ENCODE assay signal across 7 mouse cellular contexts in the genomic region with DNA sequence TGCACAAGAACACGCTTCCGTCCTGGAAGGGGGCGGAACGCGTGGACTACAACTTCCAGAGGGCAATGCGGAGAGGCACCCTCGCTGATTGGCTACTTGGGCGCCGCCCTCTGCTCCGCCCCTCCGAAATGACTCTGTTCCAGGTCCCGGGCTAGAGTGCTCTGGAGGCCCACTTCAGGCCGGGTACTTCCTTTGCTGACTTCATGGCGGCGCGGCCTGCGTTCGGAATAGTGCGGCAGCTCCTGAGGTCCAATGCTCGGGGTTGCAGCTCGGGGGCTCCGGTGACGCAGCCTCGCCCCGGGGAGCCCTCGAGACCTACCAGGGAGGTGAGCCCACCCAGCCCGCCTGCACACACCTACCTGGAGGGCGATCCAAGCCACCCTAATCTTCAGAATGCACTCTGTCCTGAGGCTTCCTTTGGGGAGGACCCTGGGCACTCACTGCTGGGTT. TPM values are rescaled to one million over a fixed set of nuclear protein-coding genes. Genes with fewer than 3 reads are reported as not detected.
DNase-seq lines count a peak whose midpoint lies in the region; ATAC-seq lines count a peak whose summit lies in the region.

Gene Mocs1, plus strand, starts transcription at position 124 of the 450 bp plus-strand sequence.

- no peaks in the 10 kb centered on the region for H3K9me3 ChIP-seq in intestine, embryonic 16.5 days (ENCODE audit: control insufficient read depth, low read length)
- no peaks in the 10 kb centered on the region for H3K9me3 ChIP-seq in midbrain, embryonic 11.5 days (ENCODE audit: control insufficient read depth, low read length)

- ATAC-seq in intestine, embryonic 16.5 days = peak; percentile 96
- ATAC-seq in midbrain, embryonic 11.5 days (ENCODE audit: low FRiP score) = peak; percentile 99

- H3K27me3 ChIP-seq in intestine, embryonic 16.5 days (replicated peaks; ENCODE audit: control insufficient read depth, insufficient read depth, low read length) = no peaks in the 10 kb centered on the region
- no peaks in the 10 kb centered on the region for H3K27me3 ChIP-seq in midbrain, embryonic 11.5 days (ENCODE audit: control insufficient read depth, insufficient read depth, low read length)

- under 1% methylated on average over 28 of the region's 28 CpGs for WGBS in intestine, embryonic 16.5 days
- under 1% methylated on average over 28 of the region's 28 CpGs for WGBS in midbrain, embryonic 11.5 days

- peak within 1 kb of the TSS; percentile 73 for H3K27ac ChIP-seq in intestine, embryonic 16.5 days (ENCODE audit: low read length)
- no peak within 1 kb of the TSS for H3K27ac ChIP-seq in midbrain, embryonic 11.5 days (ENCODE audit: low read depth, low read length)

- peak within 1 kb of the TSS; percentile 87 for H3K9ac ChIP-seq in intestine, embryonic 16.5 days (ENCODE audit: low read depth, low read length)
- H3K9ac ChIP-seq in midbrain, embryonic 11.5 days (ENCODE audit: low read length) = peak within 1 kb of the TSS; percentile 82

- peak within 1 kb of the TSS; percentile 69 for H3K4me2 ChIP-seq in intestine, embryonic 16.5 days (ENCODE audit: low read depth, low read length)
- H3K4me2 ChIP-seq in midbrain, embryonic 11.5 days = peak within 1 kb of the TSS; percentile 80

- intact Hi-C loops in left cerebral cortex, postnatal 36 days (cut with DNase I) = no loop called here

- peak; percentile 97 for DNase-seq in adrenal gland, adult 2 months
- DNase-seq in embryo, embryonic 11.5 days (ENCODE audit: low read depth, low spot score) = peak; percentile 88
- peak; percentile 75 to 92 for DNase-seq in gastrocnemius, postnatal 4 days (ENCODE audit: low spot score in 2 of 2)
- peak; percentile 90 to 92 for DNase-seq in left cerebral cortex, postnatal 36 days (ENCODE audit: low spot score in 2 of 2)
- DNase-seq in midbrain, embryonic 11.5 days (ENCODE audit: low spot score, missing footprints) = peak; percentile 99
- peak; percentile 92 for DNase-seq in skeletal muscle tissue, adult 2 months (ENCODE audit: low read depth, low spot score)

- peaks cover 21% of the 10 kb centered on the region for H3K4me1 ChIP-seq in intestine, embryonic 16.5 days (ENCODE audit: control insufficient read depth, insufficient read depth, low read length)
- peaks cover 6% of the 10 kb centered on the region for H3K4me1 ChIP-seq in midbrain, embryonic 11.5 days (ENCODE audit: control insufficient read depth, insufficient read depth, low read length)

- H3K4me3 ChIP-seq in intestine, embryonic 16.5 days (ENCODE audit: low read length) = peak within 1 kb of the TSS; percentile 72
- peak within 1 kb of the TSS; percentile 67 for H3K4me3 ChIP-seq in midbrain, embryonic 11.5 days (ENCODE audit: low read depth, low read length)

- H3K36me3 ChIP-seq in intestine, embryonic 16.5 days (ENCODE audit: control insufficient read depth, insufficient read depth, low read length) = no peaks in the 10 kb centered on the region
- H3K36me3 ChIP-seq in midbrain, embryonic 11.5 days (ENCODE audit: control insufficient read depth, insufficient read depth, low read length) = no peaks in the 10 kb centered on the region

RNA-seq across cellular contexts. Expression of gene Mocs1, which starts in this region (rescaled TPM):
- total RNA-seq in adrenal gland, adult 2 months (2021) = 10 to 100 TPM; 36.2 to 55.3 TPM
- polyA plus RNA-seq in adrenal gland, adult 2 months (2012; rRNA removed) = 39.5 and 42.7 TPM in 2 replicates
- total RNA-seq in gastrocnemius, postnatal 4 days (2021) = 10 to 100 TPM; 20.3 to 20.8 TPM
- polyA plus RNA-seq in intestine, embryonic 16.5 days (2015; fragmentation: Nextera tagmentation; extraction: Ambion mirVana) = 11.4 and 14.6 TPM in 2 replicates
- total RNA-seq in left cerebral cortex, postnatal 36 days (2021) = 10 to 100 TPM; 15.1 to 15.9 TPM
- polyA plus RNA-seq in midbrain, embryonic 11.5 days (2014; fragmentation: Nextera tagmentation; extraction: Ambion mirVana) = 4.5 and 5.0 TPM in 2 replicates
